Mouse (Mus musculus): ENCODE data around the gene Adra1b.

Gene Adra1b

GRCm38 (mm10) chr11:43747233-43748226 is 153.5 kb downstream of the Adra1b start, which contains the start of gene Ttc1:
Ttc1 (minus strand) TSS chr11:43748008.
- in situ Hi-C loops (cut with MboI, MseI): no loop called here

- in situ Hi-C loops (cut with MboI, MseI): no loop called here
Observed at GRCm38 (mm10) chr11:43728737-43729301, 172.2 kb downstream of the Adra1b start.

- in situ Hi-C loops (cut with MboI, MseI): no loop called here
Observed at GRCm38 (mm10) chr11:43727796-43728195, 173.2 kb downstream of the Adra1b start.

Data from T-helper 17 cell (primary cell).